Comparison of ENCODE assay signal across 20 mouse cellular contexts in genomic region chr7:111230630-111231029, GRCm38 (mm10).
"Had no signal": no experiment of that assay in that cellular context is flagged by ENCODE, and none has a peak within 500 bp of the region (broad histone marks: within the 10 kb centered on the region; RNA-seq: fewer than 3 reads in every experiment).

No protein-coding gene starts in this region.

- H3K4me3 ChIP-seq: kidney, embryonic 15.5 days; limb, embryonic 12.5 days; limb, embryonic 15.5 days; midbrain, embryonic 12.5 days; midbrain, embryonic 15.5 days; neural tube, embryonic 12.5 days; neural tube, embryonic 15.5 days had no signal

- H3K27ac ChIP-seq: kidney, embryonic 15.5 days; limb, embryonic 12.5 days; limb, embryonic 15.5 days; liver, embryonic 14.5 days; macrophage; midbrain, embryonic 12.5 days; midbrain, embryonic 15.5 days; neural tube, embryonic 12.5 days; neural tube, embryonic 15.5 days; stomach, postnatal 0 days had no signal

- DNase-seq: kidney, adult 11 months; kidney, adult 8-10 months; kidney, postnatal 10 days; kidney, postnatal 36 days; layer of hippocampus, postnatal 36 days; liver, postnatal 0 days; lung, embryonic 14.5 days; thymus, adult 2 months; thymus, postnatal 14 days; thymus, postnatal 4 days had no signal
